Mouse (Mus musculus) natural killer cell, adult 2 months (primary cell): ENCODE measurements at regions not wholly inside any gene's neighbourhood (a gene's known extent, or its start where the extent isn't known, plus 50 kb on each side); places are given as distances from the start of the nearest gene placed in this dataset.

ENCODE experiments used
- DNase-seq, 2 experiments: peaks; one replicate each; pipeline ENCODE4 v3.0.0; 2022; ENCODE audit warnings: low spot score in 2 of 2

GRCm38 (mm10) chr4:123990293-123991185 lies 72.7 kb upstream of the 4930535I16Rik start:
- DNase-seq = no peak
